Mouse (Mus musculus): Measurements from ENCODE around the gene Ago1.

Gene Ago1

DNA sequence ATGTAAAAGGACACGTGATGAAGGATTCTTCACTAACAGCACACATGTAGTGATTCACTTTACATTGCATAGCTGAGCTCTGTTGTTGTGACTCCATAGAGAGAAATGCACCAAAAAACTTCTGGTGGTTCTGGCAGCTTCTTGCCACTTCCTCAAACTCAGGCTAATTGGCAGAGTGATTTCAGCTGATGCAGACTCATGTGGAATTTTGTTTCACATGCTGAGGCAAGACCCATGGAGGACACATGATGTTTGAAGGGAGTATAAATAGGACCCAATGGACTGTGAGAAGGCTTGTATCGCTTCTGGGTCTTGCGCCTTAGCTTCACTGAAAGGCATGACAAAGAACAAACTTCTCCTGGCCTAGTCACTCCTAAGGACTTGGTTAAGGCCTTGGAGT, 55.9 kb downstream of the Ago1 start:
- in situ Hi-C loops (cut with MboI) = no loop called here
